Comparison of ENCODE assay signal across 11 mouse cellular contexts in genomic region chr7:12943488-12943887, GRCm38 (mm10). TPM values are rescaled to one million over a fixed set of nuclear protein-coding genes. Genes with fewer than 3 reads are reported as not detected.
DNase-seq lines count a peak whose midpoint lies in the region; ATAC-seq and TF ChIP-seq lines count a peak whose summit lies in the region.
"Had no signal": no experiment of that assay in that cellular context is flagged by ENCODE, and none has a peak within 500 bp of the region (broad histone marks: within the 10 kb centered on the region; RNA-seq: fewer than 3 reads in every experiment).

No protein-coding gene starts in this region.

- H3K9me3 ChIP-seq in E14TG2a.4 (ENCODE audit: low read length), result no peaks in the 10 kb centered on the region
- no peaks in the 10 kb centered on the region for H3K9me3 ChIP-seq in hindbrain, embryonic 14.5 days (ENCODE audit: control insufficient read depth, low read length)
- H3K9me3 ChIP-seq: hindbrain, embryonic 15.5 days; limb, embryonic 10.5 days; stomach, embryonic 15.5 days had no signal

- no peak overlapping the region for H3K9ac ChIP-seq in hindbrain, embryonic 14.5 days
- H3K9ac ChIP-seq: hindbrain, embryonic 15.5 days; stomach, embryonic 15.5 days had no signal

- TF ChIP-seq CTCF in gastrocnemius, adult 2 months (IDR thresholded peaks at IDR 0.05), result peak; percentile 41
- peak; percentile 81 for TF ChIP-seq CTCF in E14TG2a.4 (conservative IDR thresholded peaks at IDR 0.05; ENCODE audit: low read length)

- H3K4me3 ChIP-seq in gastrocnemius, adult 2 months, result no peak overlapping the region
- H3K4me3 ChIP-seq in E14TG2a.4 (replicated peaks; ENCODE audit: low read length), result no peak overlapping the region
- H3K4me3 ChIP-seq in hindbrain, embryonic 14.5 days (replicated peaks; ENCODE audit: low read length), result no peak overlapping the region
- H3K4me3 ChIP-seq: hindbrain, embryonic 15.5 days; limb, embryonic 10.5 days; stomach, embryonic 15.5 days had no signal

- H3K27ac ChIP-seq in gastrocnemius, adult 2 months, result no peak overlapping the region
- no peak overlapping the region for H3K27ac ChIP-seq in hindbrain, embryonic 14.5 days
- H3K27ac ChIP-seq: hindbrain, embryonic 15.5 days; limb, embryonic 10.5 days; stomach, embryonic 15.5 days had no signal

- peak; percentile 78 to 88; a peak in 3 of 4 replicates for ATAC-seq in hematopoietic stem cell, adult 5-6 weeks (replicated peaks in 1 of 2; ENCODE audit: insufficient read depth in 1 of 2, low FRiP score in 2 of 2, low TSS enrichment in 1 of 2, low read depth in 1 of 2, poor library complexity in 2 of 2, severe bottlenecking in 2 of 2)
- no peak for ATAC-seq in hindbrain, embryonic 14.5 days (ENCODE audit: low FRiP score)

- H3K27me3 ChIP-seq in E14TG2a.4 (ENCODE audit: insufficient read depth, low read length), result no peaks in the 10 kb centered on the region
- no peaks in the 10 kb centered on the region for H3K27me3 ChIP-seq in hindbrain, embryonic 14.5 days (ENCODE audit: control insufficient read depth, insufficient read depth, low read length)
- H3K27me3 ChIP-seq: hindbrain, embryonic 15.5 days; stomach, embryonic 15.5 days had no signal

- peaks cover 9% of the 10 kb centered on the region for H3K4me1 ChIP-seq in E14TG2a.4 (replicated peaks; ENCODE audit: low read depth, low read length)
- no peaks in the 10 kb centered on the region for H3K4me1 ChIP-seq in hindbrain, embryonic 14.5 days (replicated peaks; ENCODE audit: control insufficient read depth, insufficient read depth, low read length)
- H3K4me1 ChIP-seq: hindbrain, embryonic 15.5 days; limb, embryonic 10.5 days; stomach, embryonic 15.5 days had no signal

- intact Hi-C loops in gastrocnemius, adult 2 months (cut with DNase I), result no loop called here
- intact Hi-C loops in gastrocnemius, postnatal 14 days (cut with DNase I; ENCODE audit: low total_unique reads), result no loop called here

- DNase-seq in gastrocnemius, adult 2 months, result no peak
- DNase-seq in gastrocnemius, postnatal 14 days, result no peak
- peak; percentile 43 for DNase-seq in retina, embryonic 14.5 days (ENCODE audit: low spot score)
- DNase-seq in hindbrain, embryonic 14.5 days (ENCODE audit: low spot score), result no peak
- DNase-seq in adrenal gland, adult 2 months, result no peak
- no peak for DNase-seq in MN1 (ENCODE audit: low spot score)

- no peak overlapping the region for H3K4me2 ChIP-seq in hindbrain, embryonic 14.5 days (replicated peaks)
- H3K4me2 ChIP-seq: hindbrain, embryonic 15.5 days; stomach, embryonic 15.5 days had no signal

- H3K36me3 ChIP-seq in E14TG2a.4 (ENCODE audit: insufficient read depth, low read length), result no peaks in the 10 kb centered on the region
- H3K36me3 ChIP-seq in hindbrain, embryonic 14.5 days (replicated peaks; ENCODE audit: control insufficient read depth, insufficient read depth), result no peaks in the 10 kb centered on the region
- H3K36me3 ChIP-seq: hindbrain, embryonic 15.5 days; limb, embryonic 10.5 days; stomach, embryonic 15.5 days had no signal

RNA-seq across cellular contexts. Expression of gene Rnf225, which starts 16.3 kb away (rescaled TPM):
- total RNA-seq in gastrocnemius, adult 2 months (2021), result under 1 TPM; 0.31 to 0.81 TPM
- total RNA-seq in gastrocnemius, postnatal 14 days (2021), result under 1 TPM; 0.25 to 0.27 TPM
- 0.50 and 1.2 TPM in 2 replicates for total RNA-seq in hematopoietic stem cell, adult 5-6 weeks (2017)
- polyA plus RNA-seq in hindbrain, embryonic 14.5 days (2014; fragmentation: Nextera tagmentation; extraction: Ambion mirVana), result 0.87 and 0.95 TPM in 2 replicates
- under 1 TPM; 0.12 to 0.28 TPM for total RNA-seq in adrenal gland, adult 2 months (2021)
- 0.27 and 0.39 TPM in 2 replicates for polyA plus RNA-seq in adrenal gland, adult 2 months (2012; rRNA removed)

RNA-seq across cellular contexts. Expression of gene Rps5, which starts 21.4 kb away (rescaled TPM):
- 100 to 1,000 TPM; 574 to 617 TPM for total RNA-seq in gastrocnemius, adult 2 months (2021)
- 100 to 1,000 TPM; 667 to 730 TPM for total RNA-seq in gastrocnemius, postnatal 14 days (2021)
- total RNA-seq in hematopoietic stem cell, adult 5-6 weeks (2017), result 1,183 and 1,501 TPM in 2 replicates
- 671 and 781 TPM in 2 replicates for polyA plus RNA-seq in hindbrain, embryonic 14.5 days (2014; fragmentation: Nextera tagmentation; extraction: Ambion mirVana)
- total RNA-seq in adrenal gland, adult 2 months (2021), result 100 to 1,000 TPM; 950 to 963 TPM
- 882 and 918 TPM in 2 replicates for polyA plus RNA-seq in adrenal gland, adult 2 months (2012; rRNA removed)

RNA-seq across cellular contexts. Expression of gene Zfp324, which starts 22.1 kb away (rescaled TPM):
- total RNA-seq in gastrocnemius, adult 2 months (2021), result 1 to 10 TPM; 1.5 to 2.0 TPM
- total RNA-seq in gastrocnemius, postnatal 14 days (2021), result 1 to 10 TPM; 2.2 to 3.7 TPM
- total RNA-seq in hematopoietic stem cell, adult 5-6 weeks (2017), result 6.9 and 10.6 TPM in 2 replicates
- 12.2 and 13.9 TPM in 2 replicates for polyA plus RNA-seq in hindbrain, embryonic 14.5 days (2014; fragmentation: Nextera tagmentation; extraction: Ambion mirVana)
- 10 to 100 TPM; 10.0 to 11.1 TPM for total RNA-seq in adrenal gland, adult 2 months (2021)
- polyA plus RNA-seq in adrenal gland, adult 2 months (2012; rRNA removed), result 9.4 and 9.7 TPM in 2 replicates

RNA-seq across cellular contexts. Expression of gene Zfp446, which starts 34.2 kb away (rescaled TPM):
- total RNA-seq in gastrocnemius, adult 2 months (2021), result 1 to 10 TPM; 2.7 TPM
- total RNA-seq in gastrocnemius, postnatal 14 days (2021), result 1 to 10 TPM; 2.7 to 2.9 TPM
- 3.7 and 6.4 TPM in 2 replicates for total RNA-seq in hematopoietic stem cell, adult 5-6 weeks (2017)
- 6.6 and 8.9 TPM in 2 replicates for polyA plus RNA-seq in hindbrain, embryonic 14.5 days (2014; fragmentation: Nextera tagmentation; extraction: Ambion mirVana)
- 1 to 10 TPM; 5.2 to 7.0 TPM for total RNA-seq in adrenal gland, adult 2 months (2021)
- 6.8 and 8.1 TPM in 2 replicates for polyA plus RNA-seq in adrenal gland, adult 2 months (2012; rRNA removed)

RNA-seq across cellular contexts. Expression of gene Zscan22, which starts 45.9 kb away (rescaled TPM):
- total RNA-seq in gastrocnemius, adult 2 months (2021), result 1 to 10 TPM; 3.7 to 4.4 TPM
- total RNA-seq in gastrocnemius, postnatal 14 days (2021), result 1 to 10 TPM; 3.1 TPM
- 4.1 and 5.8 TPM in 2 replicates for total RNA-seq in hematopoietic stem cell, adult 5-6 weeks (2017)
- polyA plus RNA-seq in hindbrain, embryonic 14.5 days (2014; fragmentation: Nextera tagmentation; extraction: Ambion mirVana), result 10.5 and 13.0 TPM in 2 replicates
- 10 to 100 TPM; 12.9 to 13.3 TPM for total RNA-seq in adrenal gland, adult 2 months (2021)
- polyA plus RNA-seq in adrenal gland, adult 2 months (2012; rRNA removed), result 7.5 and 7.7 TPM in 2 replicates
